Mouse (Mus musculus): ENCODE measurements at regions not wholly inside any gene's neighbourhood (a gene's known extent, or its start where the extent isn't known, plus 50 kb on each side); places are given as distances from the start of the nearest gene placed in this dataset.
A peak's percentile ranks its signal among the peaks of the same experiment; 100 is the strongest.

GRCm38 (mm10) chr19:28732998-28733397 is 53.1 kb upstream of the Glis3 start:
- Histone ChIP-seq H3K27me3 (ENCODE audit: control insufficient read depth, insufficient read depth, low read length) (no peaks in the 10 kb centered on the region), H3K4me3 (replicated peaks; ENCODE audit: low read length) (no peak overlapping the region), H3K36me3 (replicated peaks; ENCODE audit: control insufficient read depth, insufficient read depth) (no peaks in the 10 kb centered on the region), H3K9me3 (ENCODE audit: control insufficient read depth, low read length) (no peaks in the 10 kb centered on the region), H3K4me2 (replicated peaks) (no peak overlapping the region), H3K4me1 (replicated peaks; ENCODE audit: control insufficient read depth, insufficient read depth, low read length) (no peaks in the 10 kb centered on the region), H3K27ac (no peak overlapping the region), H3K9ac (no peak overlapping the region)
- 75% methylated on average over 5 of the region's 5 CpGs for whole genome bisulfite sequencing
- DNase-seq (ENCODE audit: low spot score) (no peak), ATAC-seq (ENCODE audit: low FRiP score) (no peak)

GRCm38 (mm10) chr19:28733781-28734180 is 53.9 kb upstream of the Glis3 start:
- Histone ChIP-seq H3K9ac (no peak overlapping the region), H3K36me3 (replicated peaks; ENCODE audit: control insufficient read depth, insufficient read depth) (no peaks in the 10 kb centered on the region), H3K4me2 (replicated peaks) (no peak overlapping the region), H3K9me3 (ENCODE audit: control insufficient read depth, low read length) (no peaks in the 10 kb centered on the region), H3K4me1 (replicated peaks; ENCODE audit: control insufficient read depth, insufficient read depth, low read length) (no peaks in the 10 kb centered on the region), H3K27ac (no peak overlapping the region), H3K27me3 (ENCODE audit: control insufficient read depth, insufficient read depth, low read length) (no peaks in the 10 kb centered on the region), H3K4me3 (replicated peaks; ENCODE audit: low read length) (no peak overlapping the region)
- ATAC-seq (ENCODE audit: low FRiP score) (no peak), DNase-seq (ENCODE audit: low spot score) (no peak)
- 71% methylated on average over 6 of the region's 6 CpGs for WGBS

GRCm38 (mm10) chr19:28743176-28743793 is 63.4 kb upstream of the Glis3 start:
- Histone ChIP-seq H3K9ac (no peak overlapping the region), H3K9me3 (ENCODE audit: control insufficient read depth, low read length) (no peaks in the 10 kb centered on the region), H3K36me3 (replicated peaks; ENCODE audit: control insufficient read depth, insufficient read depth) (no peaks in the 10 kb centered on the region), H3K4me2 (replicated peaks) (no peak overlapping the region), H3K27me3 (ENCODE audit: control insufficient read depth, insufficient read depth, low read length) (no peaks in the 10 kb centered on the region), H3K4me3 (replicated peaks; ENCODE audit: low read length) (no peak overlapping the region), H3K27ac (no peak overlapping the region), H3K4me1 (replicated peaks; ENCODE audit: control insufficient read depth, insufficient read depth, low read length) (no peaks in the 10 kb centered on the region)
- ATAC-seq (ENCODE audit: low FRiP score) (no peak), DNase-seq (ENCODE audit: low spot score) (peak; percentile 37)
- 80% methylated on average over 5 of the region's 5 CpGs for WGBS

GRCm38 (mm10) chr19:28745105-28745504 is 65.2 kb upstream of the Glis3 start:
- Histone ChIP-seq H3K9ac (no peak overlapping the region), H3K4me1 (replicated peaks; ENCODE audit: control insufficient read depth, insufficient read depth, low read length) (no peaks in the 10 kb centered on the region), H3K36me3 (replicated peaks; ENCODE audit: control insufficient read depth, insufficient read depth) (no peaks in the 10 kb centered on the region), H3K27me3 (ENCODE audit: control insufficient read depth, insufficient read depth, low read length) (no peaks in the 10 kb centered on the region), H3K4me2 (replicated peaks) (no peak overlapping the region), H3K27ac (no peak overlapping the region), H3K4me3 (replicated peaks; ENCODE audit: low read length) (no peak overlapping the region), H3K9me3 (ENCODE audit: control insufficient read depth, low read length) (no peaks in the 10 kb centered on the region)
- ATAC-seq (ENCODE audit: low FRiP score) = no peak
- WGBS = 91% methylated on average over 2 of the region's 2 CpGs
- no peak for DNase-seq (ENCODE audit: low spot score)

GRCm38 (mm10) chr19:28745534-28745933 is 65.7 kb upstream of the Glis3 start:
- Histone ChIP-seq H3K4me1 (replicated peaks; ENCODE audit: control insufficient read depth, insufficient read depth, low read length) (no peaks in the 10 kb centered on the region), H3K27ac (no peak overlapping the region), H3K27me3 (ENCODE audit: control insufficient read depth, insufficient read depth, low read length) (no peaks in the 10 kb centered on the region), H3K9ac (no peak overlapping the region), H3K4me3 (replicated peaks; ENCODE audit: low read length) (no peak overlapping the region), H3K4me2 (replicated peaks) (no peak overlapping the region), H3K9me3 (ENCODE audit: control insufficient read depth, low read length) (no peaks in the 10 kb centered on the region), H3K36me3 (replicated peaks; ENCODE audit: control insufficient read depth, insufficient read depth) (no peaks in the 10 kb centered on the region)
- no peak for ATAC-seq (ENCODE audit: low FRiP score)
- peak; percentile 41 for DNase-seq (ENCODE audit: low spot score)
- WGBS = 51% methylated on average over 8 of the region's 8 CpGs

- Histone ChIP-seq H3K4me2 (replicated peaks) (no peak overlapping the region), H3K36me3 (replicated peaks; ENCODE audit: control insufficient read depth, insufficient read depth) (no peaks in the 10 kb centered on the region), H3K27me3 (ENCODE audit: control insufficient read depth, insufficient read depth, low read length) (no peaks in the 10 kb centered on the region), H3K9me3 (ENCODE audit: control insufficient read depth, low read length) (no peaks in the 10 kb centered on the region), H3K4me3 (replicated peaks; ENCODE audit: low read length) (no peak overlapping the region), H3K27ac (no peak overlapping the region), H3K9ac (no peak overlapping the region), H3K4me1 (replicated peaks; ENCODE audit: control insufficient read depth, insufficient read depth, low read length) (no peaks in the 10 kb centered on the region)
- 92% methylated on average over 8 of the region's 8 CpGs for WGBS
- DNase-seq (ENCODE audit: low spot score) = no peak
- ATAC-seq (ENCODE audit: low FRiP score) = no peak
Measured at GRCm38 (mm10) chr19:28751091-28751490, 71.2 kb upstream of the Glis3 start.

- DNase-seq (ENCODE audit: low spot score) (peak; percentile 77), ATAC-seq (ENCODE audit: low FRiP score) (peak; percentile 85; the same call in 1 of the 2 replicates)
- H3K9me3 ChIP-seq (ENCODE audit: control insufficient read depth, low read length) = no peaks in the 10 kb centered on the region
- H3K27me3 ChIP-seq (ENCODE audit: control insufficient read depth, insufficient read depth, low read length) = no peaks in the 10 kb centered on the region
- H3K9ac ChIP-seq = no peak overlapping the region
- 27% methylated on average over 7 of the region's 7 CpGs for WGBS
- no peak overlapping the region for H3K4me3 ChIP-seq (replicated peaks; ENCODE audit: low read length)
- H3K4me1 ChIP-seq (replicated peaks; ENCODE audit: control insufficient read depth, insufficient read depth, low read length) = no peaks in the 10 kb centered on the region
- no peak overlapping the region for H3K4me2 ChIP-seq (replicated peaks)
- no peaks in the 10 kb centered on the region for H3K36me3 ChIP-seq (replicated peaks; ENCODE audit: control insufficient read depth, insufficient read depth)
- H3K27ac ChIP-seq = no peak overlapping the region
Measured at GRCm38 (mm10) chr19:28758854-28759253, 76.0 kb upstream of the Slc1a1 start.

GRCm38 (mm10) chr19:28764795-28765360 is 70.0 kb upstream of the Slc1a1 start:
- 85% methylated on average over 11 of the region's 11 CpGs for WGBS
- Histone ChIP-seq H3K27ac (no peak overlapping the region), H3K9ac (no peak overlapping the region), H3K4me1 (replicated peaks; ENCODE audit: control insufficient read depth, insufficient read depth, low read length) (no peaks in the 10 kb centered on the region), H3K4me2 (replicated peaks) (no peak overlapping the region), H3K36me3 (replicated peaks; ENCODE audit: control insufficient read depth, insufficient read depth) (no peaks in the 10 kb centered on the region), H3K4me3 (replicated peaks; ENCODE audit: low read length) (no peak overlapping the region), H3K27me3 (ENCODE audit: control insufficient read depth, insufficient read depth, low read length) (no peaks in the 10 kb centered on the region), H3K9me3 (ENCODE audit: control insufficient read depth, low read length) (no peaks in the 10 kb centered on the region)
- ATAC-seq (ENCODE audit: low FRiP score) (no peak), DNase-seq (ENCODE audit: low spot score) (no peak)

GRCm38 (mm10) chr19:28768218-28768617 is 66.6 kb upstream of the Slc1a1 start:
- H3K27me3 ChIP-seq (ENCODE audit: control insufficient read depth, insufficient read depth, low read length) = no peaks in the 10 kb centered on the region
- no peak overlapping the region for H3K27ac ChIP-seq
- H3K4me3 ChIP-seq (replicated peaks; ENCODE audit: low read length) = no peak overlapping the region
- no peaks in the 10 kb centered on the region for H3K4me1 ChIP-seq (replicated peaks; ENCODE audit: control insufficient read depth, insufficient read depth, low read length)
- ATAC-seq (ENCODE audit: low FRiP score) = no peak
- peak; percentile 82 for DNase-seq (ENCODE audit: low spot score)
- H3K9me3 ChIP-seq (ENCODE audit: control insufficient read depth, low read length) = no peaks in the 10 kb centered on the region
- no peak overlapping the region for H3K9ac ChIP-seq
- WGBS = 50% methylated on average over 5 of the region's 5 CpGs
- no peak overlapping the region for H3K4me2 ChIP-seq (replicated peaks)
- H3K36me3 ChIP-seq (replicated peaks; ENCODE audit: control insufficient read depth, insufficient read depth) = no peaks in the 10 kb centered on the region

- no peaks in the 10 kb centered on the region for H3K9me3 ChIP-seq (ENCODE audit: control insufficient read depth, low read length)
- H3K4me3 ChIP-seq (replicated peaks; ENCODE audit: low read length) = no peak overlapping the region
- 90% methylated on average over 12 of the region's 12 CpGs for WGBS
- no peak overlapping the region for H3K9ac ChIP-seq
- H3K36me3 ChIP-seq (replicated peaks; ENCODE audit: control insufficient read depth, insufficient read depth) = no peaks in the 10 kb centered on the region
- no peak overlapping the region for H3K27ac ChIP-seq
- H3K4me2 ChIP-seq (replicated peaks) = no peak overlapping the region
- ATAC-seq (ENCODE audit: low FRiP score) (no peak), DNase-seq (ENCODE audit: low spot score) (no peak)
- no peaks in the 10 kb centered on the region for H3K27me3 ChIP-seq (ENCODE audit: control insufficient read depth, insufficient read depth, low read length)
- no peaks in the 10 kb centered on the region for H3K4me1 ChIP-seq (replicated peaks; ENCODE audit: control insufficient read depth, insufficient read depth, low read length)
Measured at GRCm38 (mm10) chr19:28770419-28770818, 64.4 kb upstream of the Slc1a1 start.
